Mouse (Mus musculus) testis, adult 2 months (tissue): ENCODE measurements around the gene Tbl1xr1. TPM values are rescaled to one million over a fixed set of nuclear protein-coding genes. Genes with fewer than 3 reads are reported as not detected.

Source experiments
- H3K27ac ChIP-seq: fragments of 200-500 bp; 2 replicates; pipeline ENCODE4 v1.5.1; 2012; ENCODE audit warnings: low read depth, low read length; ENCODE audit not compliant: control insufficient read depth, insufficient read depth
- H3K27me3 ChIP-seq: fragments of 200-500 bp; 2 replicates; pipeline ENCODE4 v1.6.1; 2012; ENCODE audit warnings: mild to moderate bottlenecking, low read length, moderate library complexity; ENCODE audit not compliant: control insufficient read depth, insufficient read depth
- H3K36me3 ChIP-seq: fragments of 200-500 bp; 2 replicates; pipeline ENCODE4 v1.6.1; 2012; ENCODE audit warnings: mild to moderate bottlenecking, low read length; ENCODE audit not compliant: control insufficient read depth, insufficient read depth
- H3K4me1 ChIP-seq: fragments of 200-500 bp; 2 replicates; pipeline ENCODE4 v1.6.1; 2012; ENCODE audit warnings: low read length; ENCODE audit not compliant: control insufficient read depth, insufficient read depth
- H3K4me3 ChIP-seq: fragments of 200-500 bp; 2 replicates; pipeline ENCODE4 v1.5.1; 2012; ENCODE audit warnings: low read depth, mild to moderate bottlenecking, low read length, moderate library complexity, mixed read lengths; ENCODE audit not compliant: control insufficient read depth
- CTCF ChIP-seq: fragments of 200-500 bp; IDR thresholded peaks from 2 replicates; pipeline ENCODE4 v1.5.1; 2012; ENCODE audit warnings: low read depth, mild to moderate bottlenecking, inconsistent platforms, low read length, moderate library complexity; ENCODE audit not compliant: control insufficient read depth, insufficient read depth, insufficient replicate concordance
- POLR2A ChIP-seq: fragments of 200-500 bp; IDR thresholded peaks from 2 replicates; pipeline ENCODE4 v1.6.1; 2012; ENCODE audit warnings: low read depth, mild to moderate bottlenecking, inconsistent platforms, low read length, moderate library complexity; ENCODE audit not compliant: control insufficient read depth
- polyA plus RNA-seq: library from polyadenylated mRNA; depleted of rRNA; stranded (reverse); fragments of >200 nt; gene quantifications from 2 replicates; pipeline ENCODE4 v1.2.3, GENCODE M21; 2012

The Tbl1xr1 gene
- polyA plus RNA-seq, 1 experiment, result 45.8 TPM

GRCm38 (mm10) chr3:22115221-22115620 is 38.8 kb downstream of the Tbl1xr1 start:
- Histone ChIP-seq H3K27me3 (no peaks in the 10 kb centered on the region), H3K27ac (no peak overlapping the region), H3K36me3 (no peaks in the 10 kb centered on the region), H3K4me1 (no peaks in the 10 kb centered on the region), H3K4me3 (no peak overlapping the region)
- no peak for TF ChIP-seq POLR2A

- no peak overlapping the region for H3K27ac ChIP-seq
Measured at GRCm38 (mm10) chr3:22115678-22116077, 39.2 kb downstream of the Tbl1xr1 start.

GRCm38 (mm10) chr3:22116188-22116587 is 39.7 kb downstream of the Tbl1xr1 start:
- Histone ChIP-seq H3K4me3 (no peak overlapping the region), H3K4me1 (peaks cover 2% of the 10 kb centered on the region; the same call in 1 of the 2 replicates), H3K27ac (no peak overlapping the region), H3K36me3 (no peaks in the 10 kb centered on the region), H3K27me3 (no peaks in the 10 kb centered on the region)
- TF ChIP-seq CTCF (no peak), POLR2A (no peak)

More at GRCm38 (mm10) chr3:22115678-22116077, 39.2 kb downstream of the Tbl1xr1 start:
- Histone ChIP-seq H3K4me1 (peaks cover under 1% of the 10 kb centered on the region; the same call in 1 of the 2 replicates), H3K4me3 (no peak overlapping the region), H3K27me3 (no peaks in the 10 kb centered on the region), H3K36me3 (no peaks in the 10 kb centered on the region)
- TF ChIP-seq POLR2A, result no peak
- TF ChIP-seq CTCF, result no peak

- peak overlapping the region; percentile 60 for H3K4me3 ChIP-seq
- TF ChIP-seq POLR2A (peak; percentile 42; the same call in 1 of the 2 replicates), CTCF (no peak)
- peaks cover 8% of the 10 kb centered on the region for H3K4me1 ChIP-seq
- H3K27ac ChIP-seq, result peak overlapping the region; percentile 39
- no peaks in the 10 kb centered on the region; the same call in 1 of the 2 replicates for H3K36me3 ChIP-seq
- no peaks in the 10 kb centered on the region for H3K27me3 ChIP-seq
Measured at GRCm38 (mm10) chr3:22121741-22122140, 45.3 kb downstream of the Tbl1xr1 start.

- no peaks in the 10 kb centered on the region; the same call in 1 of the 2 replicates for H3K36me3 ChIP-seq
- peak overlapping the region; percentile 72 for H3K4me3 ChIP-seq
- H3K27me3 ChIP-seq, result no peaks in the 10 kb centered on the region
- TF ChIP-seq POLR2A (no peak), CTCF (no peak)
- H3K4me1 ChIP-seq, result peaks cover 8% of the 10 kb centered on the region
- H3K27ac ChIP-seq, result no peak overlapping the region; the same call in 1 of the 2 replicates
Measured at GRCm38 (mm10) chr3:22123145-22123544, 46.7 kb downstream of the Tbl1xr1 start.

- TF ChIP-seq CTCF (no peak), POLR2A (no peak)
- H3K27ac ChIP-seq, result no peak overlapping the region
- no peaks in the 10 kb centered on the region for H3K27me3 ChIP-seq
- H3K4me1 ChIP-seq, result peaks cover 5% of the 10 kb centered on the region
- H3K36me3 ChIP-seq, result no peaks in the 10 kb centered on the region; the same call in 1 of the 2 replicates
- no peak overlapping the region for H3K4me3 ChIP-seq
Measured at GRCm38 (mm10) chr3:22126251-22126826, 49.9 kb downstream of the Tbl1xr1 start.

- Histone ChIP-seq H3K27me3 (no peaks in the 10 kb centered on the region), H3K36me3 (no peaks in the 10 kb centered on the region), H3K4me1 (no peaks in the 10 kb centered on the region), H3K4me3 (no peak overlapping the region), H3K27ac (no peak overlapping the region)
- TF ChIP-seq CTCF (no peak), POLR2A (no peak)
Measured at GRCm38 (mm10) chr3:22131277-22131676, 54.8 kb downstream of the Tbl1xr1 start.
